Mouse (Mus musculus): ENCODE measurements around the gene Foxp3. TPM values are rescaled to one million over a fixed set of nuclear protein-coding genes. Genes with fewer than 3 reads are reported as not detected.

Foxp3 gene
- polyA plus RNA-seq, 1 experiment: 0.08 TPM

GRCm38 (mm10) chrX:7617889-7618551, 44.6 kb downstream of the Foxp3 start:
- DNase-seq (ENCODE audit: low spot score): no peak

DNA sequence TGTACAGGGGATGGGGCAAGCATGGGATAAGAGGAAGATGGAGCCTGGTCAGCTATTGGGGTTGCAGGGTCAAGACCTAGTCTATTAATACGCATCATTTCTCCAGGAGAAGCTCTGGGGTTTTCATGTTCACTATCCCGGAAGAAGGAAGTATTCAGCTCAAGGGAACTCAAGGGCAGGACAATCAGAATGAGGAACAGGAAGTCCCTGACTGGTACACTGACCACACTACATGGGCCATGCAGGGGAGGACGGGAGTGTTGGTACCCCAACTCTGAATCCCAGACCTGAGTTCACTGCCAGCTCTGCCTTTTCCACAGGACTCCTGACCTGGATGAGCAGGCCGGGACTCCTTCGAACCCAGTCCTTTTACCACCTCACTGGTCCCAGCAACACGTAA, 59.1 kb downstream of the Foxp3 start:
- DNase-seq (ENCODE audit: low spot score): no peak

DNA sequence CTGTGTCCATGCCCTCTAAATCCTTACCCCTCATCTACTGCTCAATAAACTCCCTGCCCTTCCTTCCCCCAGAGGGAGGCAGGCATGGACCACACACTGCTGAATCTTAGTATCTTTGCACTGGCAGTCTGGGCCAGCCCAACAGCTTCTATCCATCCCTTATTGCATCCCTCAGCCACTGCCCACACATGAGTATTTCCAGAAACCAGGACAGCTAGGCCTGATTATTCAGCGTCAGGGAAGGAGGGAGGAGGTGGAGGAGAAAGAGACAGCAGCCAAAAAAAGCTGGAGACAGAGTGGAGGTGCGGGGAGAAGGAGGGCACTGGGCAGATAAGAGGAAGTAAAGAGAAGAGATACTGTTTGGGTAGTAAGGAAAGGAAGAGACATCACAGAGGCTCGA, 61.7 kb downstream of the Foxp3 start:
- no peak for DNase-seq (ENCODE audit: low spot score)

DNA sequence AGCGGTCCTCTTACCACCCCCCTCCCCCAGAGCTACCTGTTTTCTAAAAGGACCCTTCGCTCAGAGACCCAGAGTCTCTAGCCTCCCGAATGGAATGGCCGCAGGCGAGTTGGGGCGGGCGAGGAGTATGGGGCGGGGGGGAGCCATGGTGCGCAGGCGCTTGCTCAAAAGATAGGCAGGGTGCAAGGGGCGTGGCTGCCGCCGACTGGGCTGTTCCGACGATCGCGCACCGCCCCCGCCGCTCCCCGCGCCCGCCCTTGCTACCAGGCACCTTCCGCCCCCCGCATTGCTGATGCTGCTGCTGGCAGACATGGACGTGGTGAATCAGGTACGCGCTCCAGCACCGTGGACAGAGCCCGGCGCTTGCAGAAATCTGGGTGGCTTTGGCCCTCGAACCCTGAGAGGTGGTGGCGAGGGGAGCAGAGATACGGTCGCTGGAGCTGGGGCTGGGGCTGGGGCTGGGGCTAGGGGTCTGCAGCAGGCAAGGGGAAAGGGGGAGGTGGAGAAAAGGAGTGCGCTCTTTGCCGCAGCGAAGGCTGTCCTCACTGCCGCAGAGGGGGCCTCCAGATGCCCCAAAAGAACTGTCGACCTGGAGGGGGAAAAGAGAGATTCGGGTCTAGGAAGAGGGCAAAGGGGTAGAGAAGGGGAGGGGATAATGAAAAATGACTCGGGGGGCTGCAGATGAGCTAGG, 65.1 kb downstream of the Foxp3 start, which contains the start of gene Syp:
Syp (plus strand) TSS at position 71 of the 691 bp plus-strand sequence.
- DNase-seq (ENCODE audit: low spot score): no peak

GRCm38 (mm10) chrX:7639536-7640325, 66.3 kb downstream of the Foxp3 start:
- no peak for DNase-seq (ENCODE audit: low spot score)

DNA sequence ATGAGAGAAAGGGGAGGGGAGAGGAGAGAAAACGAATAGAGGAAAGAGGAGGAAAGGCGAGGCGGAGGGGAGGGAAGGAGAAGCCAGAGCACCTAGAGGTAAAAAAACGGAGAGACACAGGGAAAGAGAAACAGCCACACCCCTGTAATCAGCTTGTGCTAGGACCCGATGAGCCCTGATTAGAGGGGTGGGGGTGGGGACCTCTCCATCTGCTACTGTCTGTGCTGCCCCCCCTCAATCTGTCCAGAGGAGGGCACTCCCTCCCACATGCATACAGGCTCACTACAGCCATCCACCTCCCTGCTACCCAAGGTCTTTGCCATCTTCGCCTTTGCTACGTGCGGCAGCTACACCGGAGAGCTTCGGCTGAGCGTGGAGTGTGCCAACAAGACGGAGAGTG, 67.3 kb downstream of the Foxp3 start:
- no peak for DNase-seq (ENCODE audit: low spot score)

Other genes starting within 250 kb of the Foxp3 start
- 5.1 and 6.2 TPM in 2 replicates for gene Usp27x, start 197.8 kb upstream of the Foxp3 start, polyA plus RNA-seq (2012; rRNA removed)
- gene Ppp1r3f, start 639 bp downstream of the Foxp3 start, polyA plus RNA-seq (2012; rRNA removed): 3.5 and 3.7 TPM in 2 replicates
- gene Ccdc22, start 31.9 kb downstream of the Foxp3 start, polyA plus RNA-seq (2012; rRNA removed): 12.0 and 12.5 TPM in 2 replicates
- 0.01 TPM in 2 replicates for gene Cacna1f, start 33.4 kb downstream of the Foxp3 start, polyA plus RNA-seq (2012; rRNA removed)
- gene Syp, start 64.8 kb downstream of the Foxp3 start, polyA plus RNA-seq (2012; rRNA removed): 3.6 and 4.0 TPM in 2 replicates
- 12.1 and 16.3 TPM in 2 replicates for gene Prickle3, start 83.6 kb downstream of the Foxp3 start, polyA plus RNA-seq (2012; rRNA removed)
- gene Plp2, start 97.7 kb downstream of the Foxp3 start, polyA plus RNA-seq (2012; rRNA removed): 233 and 234 TPM in 2 replicates
- 1.1 and 1.6 TPM in 2 replicates for gene Magix, start 107.6 kb downstream of the Foxp3 start, polyA plus RNA-seq (2012; rRNA removed)
- gene Gpkow, start 123.5 kb downstream of the Foxp3 start, polyA plus RNA-seq (2012; rRNA removed): 20.6 and 21.9 TPM in 2 replicates
- gene Wdr45, start 140.7 kb downstream of the Foxp3 start, polyA plus RNA-seq (2012; rRNA removed): 48.8 and 56.1 TPM in 2 replicates
- 0.44 TPM in 1 of 2 replicates, not detected in the other for gene Gm45208, start 148.6 kb downstream of the Foxp3 start, polyA plus RNA-seq (2012; rRNA removed)
- 30.8 and 37.7 TPM in 2 replicates for gene Praf2, start 154.8 kb downstream of the Foxp3 start, polyA plus RNA-seq (2012; rRNA removed)
- gene Ccdc120, start 177.3 kb downstream of the Foxp3 start, polyA plus RNA-seq (2012; rRNA removed): 16.9 and 17.2 TPM in 2 replicates
- gene Tfe3, start 188.9 kb downstream of the Foxp3 start, polyA plus RNA-seq (2012; rRNA removed): 11.2 and 23.7 TPM in 2 replicates
- 49.5 and 53.1 TPM in 2 replicates for gene Gripap1, start 216.1 kb downstream of the Foxp3 start, polyA plus RNA-seq (2012; rRNA removed)
- gene Kcnd1, start 248.6 kb downstream of the Foxp3 start, polyA plus RNA-seq (2012; rRNA removed): 1.7 and 2.4 TPM in 2 replicates